Mouse (Mus musculus): Measurements from ENCODE around the gene Kirrel3. TPM values are rescaled to one million over a fixed set of nuclear protein-coding genes. Genes with fewer than 3 reads are reported as not detected.
A peak's percentile ranks its signal among the peaks of the same experiment; 100 is the strongest.

Kirrel3 gene
- total RNA-seq, 2 experiments from 2014 or later: 1.8 TPM

GRCm38 (mm10) chr9:34882211-34882610 lies 396.5 kb downstream of the Kirrel3 start:
- no peak for DNase-seq (ENCODE audit: low spot score in 2 of 2)

GRCm38 (mm10) chr9:34883122-34883521 lies 397.4 kb downstream of the Kirrel3 start:
- no peak for DNase-seq (ENCODE audit: low spot score in 2 of 2)

GRCm38 (mm10) chr9:34884325-34884724 lies 398.6 kb downstream of the Kirrel3 start:
- DNase-seq (ENCODE audit: low spot score in 2 of 2): no peak

GRCm38 (mm10) chr9:34884942-34885341 lies 399.2 kb downstream of the Kirrel3 start:
- no peak for DNase-seq (ENCODE audit: low spot score in 2 of 2)

GRCm38 (mm10) chr9:34886746-34887145 lies 401.1 kb downstream of the Kirrel3 start:
- DNase-seq (ENCODE audit: low spot score in 2 of 2): no peak

- DNase-seq (ENCODE audit: low spot score in 2 of 2): no peak
These were observed 401.5 kb downstream of the Kirrel3 start for GRCm38 (mm10) chr9:34887196-34887595.

GRCm38 (mm10) chr9:34888298-34888697 lies 402.6 kb downstream of the Kirrel3 start:
- no peak for DNase-seq (ENCODE audit: low spot score in 2 of 2)

- DNase-seq (ENCODE audit: low spot score in 2 of 2): no peak
These were observed 415.5 kb downstream of the Kirrel3 start for GRCm38 (mm10) chr9:34901216-34901615.

- DNase-seq (ENCODE audit: low spot score in 2 of 2): no peak
These were observed 416.2 kb downstream of the Kirrel3 start for GRCm38 (mm10) chr9:34901888-34902287.

- no peak for DNase-seq (ENCODE audit: low spot score in 2 of 2)
These were observed 419.5 kb downstream of the Kirrel3 start for GRCm38 (mm10) chr9:34905164-34905563.

- no peak for DNase-seq (ENCODE audit: low spot score in 2 of 2)
These were observed 422.3 kb downstream of the Kirrel3 start for GRCm38 (mm10) chr9:34908040-34908439.

- no peak for DNase-seq (ENCODE audit: low spot score in 2 of 2)
These were observed 426.1 kb downstream of the Kirrel3 start for GRCm38 (mm10) chr9:34911838-34912237.

GRCm38 (mm10) chr9:34912273-34912972 lies 426.7 kb downstream of the Kirrel3 start:
- DNase-seq (ENCODE audit: low spot score in 2 of 2): no peak

GRCm38 (mm10) chr9:34912996-34913395 lies 427.3 kb downstream of the Kirrel3 start:
- DNase-seq (ENCODE audit: low spot score in 2 of 2): peak; percentile 17 to 22

GRCm38 (mm10) chr9:34918976-34919375 lies 433.3 kb downstream of the Kirrel3 start:
- no peak for DNase-seq (ENCODE audit: low spot score in 2 of 2)

GRCm38 (mm10) chr9:34920116-34920515 lies 434.4 kb downstream of the Kirrel3 start:
- DNase-seq (ENCODE audit: low spot score in 2 of 2): no peak

- DNase-seq (ENCODE audit: low spot score in 2 of 2): no peak
These were observed 436.2 kb downstream of the Kirrel3 start for GRCm38 (mm10) chr9:34921941-34922340.

GRCm38 (mm10) chr9:34922716-34923115 lies 437.0 kb downstream of the Kirrel3 start:
- no peak for DNase-seq (ENCODE audit: low spot score in 2 of 2)

- DNase-seq (ENCODE audit: low spot score in 2 of 2): no peak
These were observed 437.6 kb downstream of the Kirrel3 start for GRCm38 (mm10) chr9:34923134-34923931.

- no peak for DNase-seq (ENCODE audit: low spot score in 2 of 2)
These were observed 439.9 kb downstream of the Kirrel3 start for GRCm38 (mm10) chr9:34925616-34926015.

- DNase-seq (ENCODE audit: low spot score in 2 of 2): no peak
These were observed 444.7 kb downstream of the Kirrel3 start for GRCm38 (mm10) chr9:34930371-34930770.

GRCm38 (mm10) chr9:34938140-34938539 lies 452.4 kb downstream of the Kirrel3 start:
- no peak for DNase-seq (ENCODE audit: low spot score in 2 of 2)
